Mouse (Mus musculus) myocyte (in vitro differentiated cells): Measurements from ENCODE around the gene Lrrk1.

Experiments
- E2F4 ChIP-seq: IDR thresholded peaks from one replicate; pipeline ENCODE4 v1.6.1; 2011; ENCODE audit warnings: mild to moderate bottlenecking, control low read depth, moderate library complexity; ENCODE audit not compliant: insufficient read depth
- MAX ChIP-seq: IDR thresholded peaks from one replicate; pipeline ENCODE4 v1.6.1; 2011; ENCODE audit warnings: low read depth, mild to moderate bottlenecking, control low read depth
- MYOD1 ChIP-seq, 3 experiments: IDR thresholded peaks; one replicate each; pipeline ENCODE4 v1.6.1; 2011; ENCODE audit warnings: control low read depth in 2 of 3, low read depth in 2 of 3, mild to moderate bottlenecking in 2 of 3, moderate library complexity in 1 of 3; ENCODE audit not compliant: insufficient read length in 2 of 3, control insufficient read depth in 1 of 3
- MYOG ChIP-seq, 3 experiments: IDR thresholded peaks; one replicate each; pipeline ENCODE4 v1.6.1; 2011; ENCODE audit warnings: control low read depth in 2 of 3, low read depth in 2 of 3, mild to moderate bottlenecking in 2 of 3; ENCODE audit not compliant: insufficient read length in 2 of 3, control insufficient read depth in 1 of 3, insufficient read depth in 1 of 3
- POLR2A ChIP-seq: IDR thresholded peaks from one replicate; pipeline ENCODE4 v1.6.1; 2011; ENCODE audit warnings: low read depth, mild to moderate bottlenecking, control low read depth, moderate library complexity; ENCODE audit not compliant: insufficient read length
- POLR2AphosphoS2 ChIP-seq: IDR thresholded peaks from one replicate; pipeline ENCODE4 v1.6.1; 2011; ENCODE audit warnings: low read depth, control low read depth; ENCODE audit not compliant: insufficient read length
- REST ChIP-seq: IDR thresholded peaks from one replicate; pipeline ENCODE4 v1.6.1; 2011; ENCODE audit warnings: mild to moderate bottlenecking, control low read depth, moderate library complexity; ENCODE audit not compliant: insufficient read depth, insufficient read length
- TCF12 ChIP-seq: IDR thresholded peaks from one replicate; pipeline ENCODE4 v1.6.1; 2011; ENCODE audit warnings: mild to moderate bottlenecking, control low read depth; ENCODE audit not compliant: poor library complexity, insufficient read depth, severe bottlenecking
- TCF3 ChIP-seq: IDR thresholded peaks from one replicate; pipeline ENCODE4 v1.6.1; 2011; ENCODE audit warnings: low read depth, control low read depth; ENCODE audit not compliant: insufficient read length
- USF1 ChIP-seq: IDR thresholded peaks from one replicate; pipeline ENCODE4 v1.6.1; 2011; ENCODE audit warnings: low read depth, mild to moderate bottlenecking, control low read depth, moderate library complexity

DNA sequence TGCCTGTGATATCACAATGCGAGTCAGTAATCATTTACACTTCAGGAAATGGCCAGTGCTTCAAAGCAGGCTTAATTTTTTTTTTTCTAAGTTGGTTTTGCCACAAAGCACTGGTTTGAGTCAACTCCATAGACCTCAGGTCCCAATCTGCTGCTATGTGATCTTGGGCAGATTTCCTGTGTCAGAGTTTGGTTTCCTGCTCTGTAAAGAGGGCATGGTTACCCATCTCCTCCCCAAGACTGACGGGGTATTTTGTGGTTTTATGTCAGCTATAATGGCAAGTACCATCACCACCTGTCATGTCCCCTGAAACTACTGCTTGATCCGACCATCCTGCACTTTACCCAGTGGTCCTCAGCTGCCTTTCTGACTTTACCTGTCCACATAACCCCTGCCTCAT lies 207.9 kb downstream of the Lrrk1 start:
- TF ChIP-seq POLR2A: no peak
- no peak for TF ChIP-seq MAX
- no peak for TF ChIP-seq USF1
- no peak for TF ChIP-seq E2F4
- TF ChIP-seq MYOD1 (IDR thresholded peaks at IDR 0.05; ENCODE audit: control insufficient read depth in 1 of 3, insufficient read length in 2 of 3, low read depth in 2 of 3): peak in 2 of 3 experiments; percentile 17 to 71
- no peak for TF ChIP-seq POLR2AphosphoS2
- no peak for TF ChIP-seq MYOG (IDR thresholded peaks at IDR 0.05; ENCODE audit: control insufficient read depth in 1 of 3, insufficient read depth in 1 of 3, insufficient read length in 2 of 3, low read depth in 2 of 3)
- no peak for TF ChIP-seq TCF3
- no peak for TF ChIP-seq REST
- no peak for TF ChIP-seq TCF12
